Mouse (Mus musculus) urinary bladder, postnatal 36 days (tissue): ENCODE measurements around the gene Dennd5b.
"Not testable (repeated sequence)": the region's sequence is repeated elsewhere in the genome, so short reads cannot be mapped to it uniquely, and the experiment has no call there.

Experiments
- DNase-seq, 2 experiments: peaks; one replicate each; pipeline ENCODE4 v3.0.0; 2022; ENCODE audit warnings: low spot score in 2 of 2, mixed read lengths in 1 of 2

The Dennd5b gene

DNA sequence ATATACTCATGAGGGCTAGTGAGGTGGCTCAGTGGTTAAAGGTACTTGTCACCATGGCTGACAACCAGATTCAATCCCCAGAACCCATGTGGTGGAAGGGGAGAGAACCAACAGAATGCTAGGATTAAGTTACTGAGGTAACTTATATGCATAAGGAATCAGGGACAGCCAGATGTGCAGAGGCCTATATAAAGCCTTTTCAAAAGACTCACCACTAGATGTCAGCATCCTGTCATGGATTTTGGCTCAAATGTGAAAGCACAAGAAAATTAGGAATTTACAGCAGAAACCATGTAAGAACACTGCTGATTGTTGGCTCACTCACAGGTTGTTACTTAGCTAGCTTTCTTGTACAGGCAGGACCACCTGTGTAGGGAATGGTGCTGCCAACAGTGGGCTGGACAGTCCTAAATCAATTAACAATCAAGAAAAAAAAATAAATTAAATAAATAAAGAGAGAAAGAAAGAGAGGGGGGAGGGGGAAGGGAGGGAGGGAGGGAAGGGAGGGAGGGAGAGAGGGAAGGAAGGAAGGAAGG is 90.6 kb downstream of the Dennd5b start:
- DNase-seq: no peak

DNA sequence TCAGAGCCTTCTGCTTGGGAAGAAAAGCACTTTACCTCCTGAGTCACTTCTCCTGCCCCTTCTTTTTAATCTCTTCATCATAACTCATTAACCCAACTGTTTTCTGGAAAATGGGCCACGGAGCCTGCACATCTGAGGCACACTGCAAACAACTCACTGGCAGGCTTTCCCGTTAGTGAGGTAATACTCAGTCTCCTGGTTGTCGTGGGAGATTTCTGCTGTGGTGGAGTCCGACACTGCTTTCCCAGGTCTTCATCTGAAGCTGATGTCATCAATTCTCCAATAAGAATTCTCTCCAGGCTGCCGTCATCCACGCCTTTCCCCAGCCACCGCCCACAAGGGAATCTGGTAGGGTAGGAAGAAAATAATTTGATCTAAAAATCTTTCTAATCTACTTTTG is 96.5 kb downstream of the Dennd5b start:
- DNase-seq: no peak

DNA sequence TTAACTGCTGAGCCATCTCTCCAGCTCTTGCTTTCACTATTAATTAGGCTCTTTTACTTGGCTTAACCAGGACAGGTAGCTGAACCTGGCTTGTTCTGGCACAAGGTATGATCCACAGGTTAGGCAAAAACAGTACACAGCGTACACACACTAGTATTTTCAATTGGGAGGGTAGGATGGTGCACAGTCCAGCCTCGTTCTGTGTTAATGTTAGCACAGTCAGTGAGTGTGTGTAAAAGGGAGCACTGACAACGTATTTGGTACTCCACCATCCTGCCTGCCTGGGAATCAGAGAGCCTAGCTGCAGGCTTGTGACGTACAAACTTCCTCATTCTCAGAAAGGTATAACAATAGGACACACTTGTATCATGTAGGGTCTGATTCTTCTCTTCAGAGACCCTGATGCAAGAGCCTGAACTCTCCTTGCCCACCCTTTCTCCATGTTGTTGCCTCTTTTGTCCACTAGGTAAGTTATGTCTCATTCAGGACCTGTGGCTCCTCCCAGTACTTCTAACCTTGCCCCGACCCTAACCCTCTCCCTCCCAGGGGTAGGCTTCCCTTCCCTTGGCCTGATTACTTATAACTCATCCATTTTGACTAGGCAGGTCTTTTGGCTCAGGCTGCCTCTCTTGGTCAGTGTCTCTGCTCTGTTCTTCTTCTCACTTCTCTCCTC is 107.0 kb downstream of the Dennd5b start:
- no peak for DNase-seq

DNA sequence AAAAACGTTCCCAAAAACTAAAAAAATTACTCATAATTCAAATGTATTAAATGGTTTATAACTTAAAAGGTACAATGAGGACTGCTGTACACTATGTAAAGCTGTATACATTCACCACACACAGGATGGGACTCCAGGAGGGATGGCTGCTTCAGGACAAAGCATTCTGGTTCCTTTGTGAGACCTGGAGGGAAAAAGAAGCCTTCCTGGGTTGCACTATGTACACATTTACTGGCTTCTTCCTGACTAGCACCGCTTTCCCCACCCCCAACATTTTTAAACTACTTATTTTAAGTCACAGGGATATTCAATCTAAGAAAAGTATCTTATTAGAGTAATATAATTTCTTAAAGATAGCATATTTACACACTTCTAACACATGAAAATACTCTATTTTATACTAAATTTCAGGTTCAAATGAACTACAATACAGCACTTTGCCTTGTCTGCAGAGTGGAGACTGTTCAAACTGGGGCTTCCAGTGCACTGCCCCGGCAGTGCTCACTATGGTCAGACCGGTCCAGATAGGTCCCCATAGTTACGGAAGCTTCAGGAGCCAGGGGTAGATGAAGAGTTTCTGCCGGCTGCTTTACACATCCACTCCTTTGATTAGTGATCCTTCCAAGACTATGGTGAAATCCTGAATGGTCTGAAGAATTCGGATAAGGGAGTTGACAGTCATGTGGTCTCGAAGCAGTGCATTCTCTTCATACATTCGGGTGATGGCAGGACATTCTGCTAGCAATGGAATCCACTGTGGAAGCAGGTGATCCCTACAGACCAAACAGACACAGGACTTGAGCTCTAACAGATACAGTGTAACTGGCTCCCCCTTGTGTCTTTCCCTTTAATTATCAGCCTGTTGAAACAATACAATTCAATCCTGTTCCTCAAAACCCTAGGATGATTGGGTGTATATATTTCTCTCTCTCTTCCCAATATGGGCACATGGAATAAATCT is 108.1 kb downstream of the Dennd5b start:
- no peak for DNase-seq

DNA sequence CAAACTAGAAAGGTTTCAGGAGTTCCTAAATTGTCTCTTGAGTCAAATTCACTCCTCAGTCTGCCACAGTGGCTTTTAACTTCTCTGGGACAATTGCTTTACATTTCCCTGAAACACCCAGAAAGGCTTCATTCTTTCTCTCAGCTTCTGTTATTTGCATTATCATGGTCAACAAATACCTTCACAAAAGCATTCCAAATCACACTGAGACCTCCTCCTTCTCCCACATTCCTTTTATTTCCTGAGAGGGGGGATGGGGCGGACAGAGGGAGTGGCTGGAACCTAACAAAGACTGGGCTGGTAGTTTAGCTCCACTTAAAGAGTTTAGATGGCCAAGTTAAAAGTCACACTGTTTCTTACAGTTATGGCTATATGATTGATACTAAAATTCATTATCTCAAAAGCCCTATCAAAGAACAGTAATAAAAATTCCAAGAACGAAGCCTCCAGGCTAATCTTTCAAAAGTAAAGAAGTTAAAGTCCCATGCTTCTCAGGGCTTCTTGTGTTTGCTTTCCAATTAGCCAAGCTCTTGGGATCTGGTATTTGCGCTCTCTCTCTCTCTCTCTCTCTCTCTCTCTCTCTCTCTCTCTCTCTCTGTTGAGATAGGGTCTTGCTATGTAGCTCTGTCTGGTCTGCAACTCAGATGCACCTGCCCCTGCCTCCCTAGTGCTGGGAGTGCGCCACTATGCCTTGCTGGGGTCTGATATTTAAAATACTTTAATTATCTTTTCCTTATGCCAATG is 108.9 kb downstream of the Dennd5b start:
- DNase-seq: no peak

DNA sequence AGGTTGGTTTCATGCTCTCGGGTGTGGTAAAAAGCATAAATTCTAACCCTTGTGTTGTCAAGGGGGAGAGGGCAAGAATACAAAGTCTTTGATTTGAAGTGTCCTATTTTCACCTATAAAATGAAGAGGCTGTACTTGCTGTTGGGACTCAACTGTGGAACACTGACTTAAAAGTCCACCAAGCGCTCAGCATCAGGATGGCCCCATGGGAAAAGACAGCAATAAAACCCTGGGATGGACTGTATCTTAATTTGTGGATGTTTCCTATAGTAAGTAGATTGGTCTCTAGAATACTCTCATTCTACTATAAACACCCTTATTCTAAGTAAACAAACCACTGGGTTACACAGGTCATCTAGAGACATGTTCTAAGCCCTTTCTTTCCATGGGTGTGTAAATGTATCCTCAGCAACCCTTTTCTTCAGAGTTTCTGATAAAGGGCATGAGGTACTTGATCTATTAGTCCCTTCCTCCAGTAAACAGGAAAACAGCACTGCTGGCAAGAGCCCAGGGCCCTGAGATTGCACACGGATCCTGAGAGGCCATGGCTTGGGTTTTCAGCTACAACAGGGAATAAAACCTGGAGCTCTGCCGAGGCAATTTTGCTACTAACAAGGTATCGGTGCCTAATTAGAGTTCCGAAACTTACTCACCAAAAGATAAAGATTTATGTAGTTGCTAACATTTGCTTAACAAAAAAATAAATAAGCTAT is 109.7 kb downstream of the Dennd5b start:
- no peak for DNase-seq

DNA sequence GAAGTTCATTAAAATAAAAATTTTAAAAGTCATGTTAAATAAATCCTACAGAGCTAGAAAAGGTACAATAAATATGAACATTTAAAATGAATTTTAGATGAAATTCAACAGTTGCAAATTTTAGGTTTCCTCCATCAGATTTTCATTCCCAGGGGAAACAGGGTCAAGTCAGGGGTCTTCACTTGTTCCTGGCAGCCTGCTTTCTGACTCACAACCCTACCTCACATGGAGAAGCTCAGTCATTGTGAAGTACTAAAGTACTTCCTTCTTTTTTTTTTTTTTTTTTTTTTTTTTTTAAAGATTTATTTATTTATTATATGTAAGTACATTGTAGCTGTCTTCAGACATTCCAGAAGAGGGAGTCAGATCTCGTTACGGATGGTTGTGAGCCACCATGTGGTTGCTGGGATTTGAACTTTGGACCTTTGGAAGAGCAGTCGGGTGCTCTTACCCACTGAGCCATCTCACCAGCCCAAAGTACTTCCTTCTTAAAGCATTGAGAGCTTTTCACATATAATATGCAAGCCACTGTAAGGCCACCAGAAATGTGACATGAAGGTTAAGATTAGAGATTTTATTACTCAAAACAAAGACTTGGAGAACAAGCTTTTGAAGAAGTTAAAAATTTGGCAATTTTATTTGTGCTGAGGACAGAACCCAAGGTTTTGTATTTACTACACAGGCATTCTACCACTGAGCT is 111.5 kb downstream of the Dennd5b start:
- DNase-seq: not testable (repeated sequence)

DNA sequence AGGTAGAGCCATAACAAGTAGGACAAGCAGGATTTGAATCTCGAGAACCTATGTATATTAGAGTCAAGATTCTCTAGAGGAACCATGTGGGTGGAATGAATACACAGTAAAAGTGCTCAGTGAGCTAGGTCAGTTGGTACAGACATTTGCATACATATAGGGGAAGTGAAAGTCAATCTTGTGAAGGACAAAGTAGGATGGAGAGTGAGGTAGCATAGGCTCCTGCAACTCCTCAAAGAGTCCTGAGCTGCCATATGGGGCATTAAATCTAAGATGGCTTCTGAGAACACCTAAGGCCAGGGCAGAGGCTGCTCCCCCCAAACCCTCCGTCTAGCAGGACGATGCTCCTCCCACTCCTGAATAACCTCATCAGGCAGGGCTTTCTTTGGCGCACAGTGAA is 115.5 kb downstream of the Dennd5b start:
- no peak for DNase-seq

DNA sequence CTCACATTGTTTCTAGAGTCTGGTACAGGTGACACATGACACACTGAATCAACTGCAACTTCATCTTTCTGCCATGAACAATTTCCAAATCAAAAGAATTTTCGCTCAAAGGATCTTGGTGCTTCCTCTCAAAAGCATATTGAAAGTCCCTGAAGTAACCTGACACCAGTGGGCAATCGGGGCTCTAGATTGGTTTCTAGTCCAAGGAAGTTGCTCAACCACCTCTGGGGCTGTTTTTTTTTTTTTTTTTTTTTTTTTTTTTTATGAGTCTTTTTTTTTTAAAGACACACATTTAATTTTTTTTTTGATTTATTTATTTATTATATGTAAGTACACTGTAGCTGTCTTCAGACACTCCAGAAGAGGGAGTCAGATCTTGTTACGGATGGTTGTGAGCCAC is 121.0 kb downstream of the Dennd5b start:
- DNase-seq: no peak

DNA sequence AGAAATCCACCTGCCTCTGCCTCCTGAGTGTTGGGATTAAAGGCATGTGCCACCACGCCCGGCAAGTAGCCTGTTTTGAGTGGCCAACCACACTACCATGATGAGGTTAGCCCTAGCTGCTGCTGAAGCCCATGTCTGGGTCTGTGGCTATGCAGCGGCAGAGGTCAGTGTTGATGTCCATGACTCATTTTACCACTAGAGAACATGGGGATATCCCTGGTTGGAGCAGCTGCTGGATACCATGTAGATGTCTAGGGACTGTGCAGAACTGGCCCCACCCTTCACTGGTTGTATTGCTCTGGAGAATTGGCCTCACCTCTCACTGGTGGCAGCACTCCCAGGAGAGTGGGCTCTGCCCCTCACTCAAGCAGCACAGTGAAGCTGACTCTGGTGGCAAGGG is 126.4 kb downstream of the Dennd5b start:
- no peak for DNase-seq

DNA sequence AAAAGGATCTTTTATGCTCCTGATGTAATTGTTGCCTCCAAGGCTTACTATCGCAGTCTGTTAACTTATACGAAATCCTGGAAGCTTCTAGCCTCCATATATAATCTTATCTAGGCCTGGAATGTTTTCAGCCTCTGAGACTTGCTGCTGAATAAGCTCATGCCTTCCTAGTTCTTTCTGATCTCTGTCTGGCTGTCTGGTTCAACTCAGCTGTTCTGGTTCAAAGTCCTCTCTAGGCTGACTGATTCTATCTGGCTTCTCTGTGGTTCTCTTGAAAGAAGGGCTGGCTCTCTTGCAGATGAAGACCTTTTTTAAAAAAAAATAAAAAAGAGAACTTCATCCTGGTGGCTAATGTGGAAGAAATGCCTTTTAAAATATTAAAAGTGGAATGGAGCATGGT is 128.6 kb downstream of the Dennd5b start:
- no peak for DNase-seq

DNA sequence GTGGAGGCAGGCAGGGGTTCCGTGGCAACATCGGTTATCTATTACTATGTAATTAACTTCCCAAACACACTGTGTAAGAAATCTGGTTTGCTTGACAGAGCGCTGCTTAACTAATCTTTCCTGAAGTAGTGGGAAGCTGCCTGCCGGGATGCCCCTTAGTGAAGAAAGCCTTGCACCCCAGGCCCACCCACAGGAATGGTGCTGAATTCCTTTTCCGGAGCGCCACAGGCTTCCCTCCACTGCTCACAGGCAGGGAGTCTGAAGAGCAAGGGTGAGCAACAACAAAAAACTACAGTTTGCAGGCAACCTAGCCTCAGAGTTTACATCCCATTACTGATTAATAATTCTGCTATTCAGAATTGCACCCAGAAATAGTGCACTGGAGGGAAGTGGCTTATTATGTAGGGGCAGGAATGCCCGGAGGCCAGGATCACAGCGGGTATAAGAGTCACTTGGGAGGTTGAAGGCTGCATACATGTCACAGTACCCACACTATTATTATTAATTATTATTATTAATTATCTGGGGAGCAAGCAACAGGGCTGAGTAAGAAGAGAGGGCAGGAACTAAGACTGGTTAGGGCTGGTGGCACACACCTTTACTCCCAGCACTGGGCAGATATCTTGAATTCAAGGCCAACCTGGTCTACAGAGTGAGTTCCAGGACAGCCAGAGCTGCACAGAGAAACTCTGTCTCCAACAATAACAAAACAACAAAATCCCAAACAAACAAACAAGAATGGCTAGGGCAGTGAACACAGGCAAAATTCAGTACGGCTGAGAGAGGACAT is 129.2 kb downstream of the Dennd5b start:
- DNase-seq: no peak

DNA sequence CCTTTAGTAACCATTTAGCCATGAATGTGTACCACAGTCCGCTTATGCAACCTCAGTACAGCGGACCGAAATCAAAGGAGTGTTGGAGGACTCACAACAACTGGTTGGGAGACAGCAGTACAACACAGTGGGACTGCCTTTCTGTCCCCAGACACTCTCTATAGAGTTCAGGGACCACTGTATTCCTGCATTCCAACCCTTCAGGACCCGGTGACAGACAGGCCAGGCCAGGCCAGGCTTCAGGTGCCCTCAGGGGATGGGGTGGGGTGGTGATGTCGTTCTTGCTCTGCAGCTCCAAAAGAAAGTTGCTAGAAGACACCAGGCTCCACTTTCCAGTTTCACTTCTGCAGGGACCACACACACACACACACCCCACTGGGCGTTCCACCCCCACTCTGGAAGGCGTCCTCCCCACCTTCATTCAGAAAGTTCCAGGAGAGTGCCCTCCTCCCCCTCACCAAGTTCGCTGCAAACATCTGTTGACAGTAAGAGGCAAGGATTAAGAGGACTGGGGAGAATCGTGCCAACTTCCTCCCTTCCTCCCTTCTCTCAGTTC is 130.0 kb downstream of the Dennd5b start:
- no peak for DNase-seq

DNA sequence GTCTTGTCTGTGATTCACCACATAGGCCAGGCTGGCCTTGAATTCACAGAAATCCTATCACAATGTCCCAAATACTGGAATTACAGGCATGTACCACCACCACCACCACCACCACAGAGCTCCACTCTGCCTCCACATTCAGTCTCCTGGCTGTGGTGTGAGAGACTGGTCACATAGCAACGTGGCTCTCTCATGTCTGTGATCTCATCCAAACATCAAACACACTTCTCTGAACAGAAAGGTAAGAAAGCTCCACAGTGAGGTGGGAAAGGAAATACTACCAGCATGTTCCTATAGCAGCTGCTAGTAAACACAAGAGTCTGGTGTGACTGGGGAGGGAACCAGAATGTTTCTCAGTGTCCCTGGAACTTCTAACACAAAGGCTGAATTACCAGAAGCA is 140.2 kb downstream of the Dennd5b start:
- DNase-seq: no peak

DNA sequence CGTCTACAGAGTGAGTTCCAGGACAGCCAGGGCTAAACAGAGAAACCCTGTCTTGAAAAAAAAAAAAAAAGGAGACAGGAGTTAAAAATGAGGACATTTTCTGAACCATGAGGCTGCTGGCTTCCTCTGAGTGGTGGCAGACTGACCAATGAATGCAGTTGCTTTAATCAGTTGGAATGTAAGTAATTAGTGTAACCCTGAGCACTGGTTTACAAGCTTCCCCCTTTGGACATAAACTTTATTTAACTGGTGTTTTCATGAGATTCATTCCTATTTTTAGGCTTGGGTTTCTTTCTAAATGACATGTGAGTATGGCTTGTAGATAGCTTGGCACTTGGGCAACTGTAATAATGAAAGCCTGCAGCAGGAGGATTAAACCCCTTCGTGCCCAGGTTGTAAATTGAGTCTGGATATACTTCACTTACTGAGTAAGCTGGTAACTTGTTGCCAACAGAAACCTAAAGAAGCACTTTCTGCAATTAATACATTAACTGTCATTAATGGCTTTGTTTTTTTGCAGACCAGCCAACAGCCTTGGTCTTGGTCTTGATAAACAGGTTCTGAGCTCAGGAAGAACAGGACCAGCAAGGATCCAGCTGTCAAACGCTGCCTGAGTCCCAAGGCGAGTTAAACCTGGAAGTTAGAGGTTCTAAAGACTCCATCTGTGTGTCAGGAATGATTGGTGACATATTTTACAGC is 141.8 kb downstream of the Dennd5b start:
- DNase-seq: no peak

DNA sequence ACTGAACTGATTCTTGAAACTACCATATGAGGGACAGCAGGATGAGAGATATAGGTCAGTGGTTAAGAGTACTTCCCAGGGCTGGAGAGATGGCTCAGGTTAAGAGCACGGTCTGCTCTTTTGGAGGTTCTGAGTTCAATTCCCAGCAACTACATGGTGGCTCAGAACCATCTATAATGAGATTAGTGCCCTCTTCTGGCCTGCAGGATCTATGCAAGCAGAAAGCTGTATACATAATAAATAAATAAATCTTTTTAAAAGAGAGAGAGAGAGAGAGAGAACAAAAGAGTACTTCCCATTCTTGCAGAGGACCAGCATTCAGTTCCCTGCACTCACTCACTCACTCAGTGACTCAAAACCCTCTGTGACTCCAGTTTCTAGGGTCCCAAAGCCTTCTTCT is 142.8 kb downstream of the Dennd5b start:
- DNase-seq: no peak

DNA sequence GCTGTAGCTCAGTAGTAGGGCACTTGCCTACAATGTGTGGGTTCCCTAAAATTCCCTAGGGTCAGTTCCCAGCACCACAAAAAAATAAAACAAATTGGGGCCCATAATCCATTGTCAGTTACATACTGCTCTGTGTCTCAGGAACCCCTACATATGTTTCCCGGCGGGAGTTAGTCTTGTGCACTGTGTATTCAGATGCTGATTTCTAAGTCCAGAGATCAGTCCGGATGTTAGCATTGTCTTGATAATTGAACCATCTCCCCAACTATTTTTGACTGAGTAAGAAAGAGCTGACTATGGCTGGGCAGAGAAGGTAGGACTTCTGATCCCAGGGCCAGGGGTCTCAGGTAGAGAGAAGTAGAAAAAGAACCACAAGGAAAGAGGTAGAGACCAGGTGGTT is 144.4 kb downstream of the Dennd5b start:
- DNase-seq: no peak

DNA sequence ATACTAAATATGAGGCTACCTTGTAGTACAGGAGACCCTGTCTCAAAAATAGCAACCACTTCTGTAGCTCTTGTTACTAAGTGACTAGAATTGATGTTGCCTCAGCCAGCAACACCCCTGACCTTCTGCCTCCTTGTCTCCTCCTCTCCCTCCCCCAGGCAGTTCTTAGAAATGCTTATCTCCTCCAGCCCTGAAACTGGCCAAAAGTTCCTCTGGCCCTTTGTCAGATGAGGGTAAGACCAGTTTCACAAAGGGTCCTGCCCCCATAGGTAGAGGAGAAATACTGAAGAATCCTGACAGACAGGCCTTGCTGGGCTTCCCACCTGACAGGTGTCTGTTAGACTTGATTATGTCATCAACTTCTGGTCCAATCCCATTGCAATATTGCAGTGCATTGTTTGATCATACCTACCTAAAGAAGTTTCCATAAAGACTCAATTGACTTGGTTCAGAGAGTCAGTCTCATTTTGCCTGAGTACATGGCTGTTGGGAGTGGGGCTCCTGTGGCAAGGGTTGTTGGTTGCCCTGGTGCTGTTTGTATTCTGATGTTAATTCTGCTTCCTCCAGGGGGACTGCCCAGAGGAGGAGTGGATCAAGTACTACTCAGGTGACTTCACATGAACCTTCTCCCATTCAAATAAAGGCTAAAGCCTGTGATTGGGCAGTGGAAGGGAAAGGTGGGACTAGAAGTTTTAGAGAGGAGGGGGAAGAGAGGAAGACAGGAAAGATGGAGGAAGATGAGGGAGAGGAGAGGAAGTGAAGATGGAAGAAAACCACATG is 145.6 kb downstream of the Dennd5b start:
- DNase-seq: no peak
